Mouse (Mus musculus) hematopoietic stem cell, adult 5-6 weeks (primary cell): ENCODE data around the gene Nudt5. TPM values are rescaled to one million over a fixed set of nuclear protein-coding genes. Genes with fewer than 3 reads are reported as not detected.
"Not testable (repeated sequence)": the region's sequence is repeated elsewhere in the genome, so short reads cannot be mapped to it uniquely, and the experiment has no call there.

Experiments
- ATAC-seq, 2 experiments: fragments of 125-278 bp in 1 of 2; replicated peaks in 1 of 2; 2 replicates each; pipeline ENCODE4 v1.8.0; 2016 to 2017; ENCODE audit warnings: inconsistent platforms in 2 of 2, mild to moderate bottlenecking in 2 of 2, moderate number of reproducible peaks in 2 of 2, low read depth in 1 of 2, moderate TSS enrichment in 1 of 2; ENCODE audit not compliant: low FRiP score in 2 of 2, poor library complexity in 2 of 2, severe bottlenecking in 2 of 2, insufficient read depth in 1 of 2, low TSS enrichment in 1 of 2
- total RNA-seq: library from RNA; stranded (forward); fragments of 172-1452, 232-1000 nt; gene quantifications from 2 replicates; pipeline ENCODE4 v1.2.3, GENCODE M21; 2017

Nudt5 gene
- 53.1 and 54.3 TPM in 2 replicates for total RNA-seq

- ATAC-seq = peak; percentile 97 to 98
These were observed at the start of gene Nudt5, which contains the start of gene Cdc123 for GRCm38 (mm10) chr2:5844873-5845631. Gene Nudt5 (plus strand): TSS chr2:5845019. Gene Cdc123 (minus strand): TSS chr2:5845164.

GRCm38 (mm10) chr2:5797816-5798672 lies 46.8 kb upstream of the Nudt5 start:
- no peak for ATAC-seq

- peak; percentile 78 to 79 for ATAC-seq
These were observed 43.6 kb upstream of the Nudt5 start for GRCm38 (mm10) chr2:5801182-5801640.

DNA sequence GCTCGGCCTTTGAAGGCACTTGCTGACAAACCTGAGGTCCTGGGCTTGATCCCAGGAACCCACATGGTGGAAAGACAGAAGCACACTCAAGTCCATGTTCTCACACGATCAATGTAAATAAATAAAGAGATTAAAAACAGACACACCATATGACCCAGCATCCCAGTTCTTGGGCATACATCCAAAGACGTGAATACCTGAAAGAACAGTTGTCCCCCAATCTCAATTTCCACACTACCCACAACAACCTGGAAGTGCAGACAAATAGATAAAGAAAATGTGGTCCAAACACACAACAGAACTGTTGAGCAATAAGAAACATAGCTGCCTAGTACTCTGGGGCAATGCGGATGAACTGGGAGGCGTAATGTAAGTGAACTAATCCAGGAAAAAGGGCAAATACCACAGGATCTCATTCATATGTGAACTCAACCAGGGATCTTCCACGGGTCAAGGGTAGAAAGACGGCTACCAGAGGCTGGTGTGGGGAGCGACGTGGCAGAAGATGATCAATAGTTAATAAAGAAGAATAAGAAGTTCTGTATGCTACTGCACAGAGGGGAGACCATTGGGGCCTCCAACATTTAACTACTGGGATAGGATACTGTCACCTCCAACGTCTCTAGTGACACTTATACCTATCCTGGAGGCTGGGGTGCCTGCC lies 42.8 kb upstream of the Nudt5 start:
- no peak for ATAC-seq

DNA sequence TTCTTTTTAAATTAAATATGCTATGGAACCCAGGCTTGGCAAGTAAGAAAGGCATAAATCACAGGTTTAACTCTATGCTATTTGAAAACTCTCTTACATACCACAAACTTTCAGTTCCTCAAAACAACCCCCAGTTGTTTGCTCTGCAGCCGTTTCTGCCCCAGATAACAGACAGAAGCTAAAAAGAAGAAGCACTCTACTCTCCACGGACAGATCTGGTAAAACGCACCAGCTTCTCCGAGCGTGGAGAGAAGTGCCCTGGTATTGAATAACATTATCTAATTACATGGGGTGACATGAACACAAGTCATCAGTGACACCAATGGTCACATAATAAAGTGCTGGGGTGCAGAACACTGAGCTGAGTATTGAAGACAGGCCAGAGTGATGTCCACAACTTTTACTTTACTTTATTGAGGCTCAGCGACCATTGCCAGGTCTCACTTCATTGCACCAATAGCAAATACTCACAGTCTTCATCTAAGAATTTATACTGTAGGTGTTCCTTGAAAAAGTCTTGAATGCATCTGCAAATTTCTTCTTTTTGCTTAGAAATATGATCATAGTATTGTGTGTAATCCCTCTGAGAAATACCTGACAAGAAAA lies 40.3 kb upstream of the Nudt5 start:
- ATAC-seq = peak; percentile 59 to 72

DNA sequence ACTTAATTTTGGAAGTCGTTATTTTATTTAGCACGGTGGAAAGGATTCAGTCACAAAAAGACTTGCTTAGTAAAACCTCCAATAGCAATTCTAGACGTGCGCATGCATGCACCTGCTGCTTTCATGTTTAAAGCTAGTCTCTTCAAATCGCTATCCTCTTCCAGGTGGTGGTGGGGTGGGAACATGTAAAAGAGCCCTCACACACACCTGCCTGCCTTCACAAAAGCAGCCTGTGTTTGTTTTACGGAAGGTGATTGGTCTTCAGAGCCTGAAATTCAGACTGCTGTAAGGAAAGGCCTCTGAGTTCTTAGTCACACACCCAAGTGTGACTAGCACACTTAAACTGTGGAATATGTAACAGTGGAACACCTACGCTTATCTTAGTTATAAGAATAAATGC lies 39.6 kb upstream of the Nudt5 start:
- ATAC-seq = no peak

GRCm38 (mm10) chr2:5806201-5806600 lies 38.6 kb upstream of the Nudt5 start:
- not testable (repeated sequence) for ATAC-seq

DNA sequence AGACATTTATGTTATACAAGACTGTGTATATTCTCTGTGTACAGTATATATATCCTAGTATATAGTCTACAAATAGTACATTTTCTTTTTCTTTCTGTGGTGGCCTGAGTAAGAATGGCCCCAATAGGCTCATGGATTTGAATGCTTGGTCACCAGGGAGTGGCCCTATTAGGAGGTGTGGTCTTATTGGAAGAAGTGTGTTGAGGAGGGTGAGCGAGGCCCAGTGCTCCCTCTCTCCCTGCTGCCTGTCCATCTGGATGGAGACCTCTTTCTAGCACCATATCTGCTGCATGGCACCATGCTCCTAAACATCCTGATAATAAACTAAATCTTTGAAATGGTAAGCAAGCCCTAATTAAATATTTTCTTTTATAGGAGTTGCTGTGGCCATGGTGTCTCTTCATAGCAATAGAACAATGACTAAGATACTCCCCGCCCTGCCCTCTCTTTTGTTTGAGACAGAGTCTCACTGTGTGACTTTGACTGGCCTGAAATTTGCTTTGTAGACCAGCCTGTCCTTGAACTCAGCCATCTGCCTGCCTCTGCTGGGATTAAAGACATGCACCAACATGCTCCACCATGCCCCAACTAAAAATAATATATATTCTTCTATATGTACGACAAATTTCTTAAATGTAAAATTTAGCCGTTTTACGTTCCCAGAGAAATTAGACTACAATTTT lies 34.6 kb upstream of the Nudt5 start:
- ATAC-seq = no peak

- no peak for ATAC-seq
These were observed 33.5 kb upstream of the Nudt5 start for GRCm38 (mm10) chr2:5811235-5811782.

DNA sequence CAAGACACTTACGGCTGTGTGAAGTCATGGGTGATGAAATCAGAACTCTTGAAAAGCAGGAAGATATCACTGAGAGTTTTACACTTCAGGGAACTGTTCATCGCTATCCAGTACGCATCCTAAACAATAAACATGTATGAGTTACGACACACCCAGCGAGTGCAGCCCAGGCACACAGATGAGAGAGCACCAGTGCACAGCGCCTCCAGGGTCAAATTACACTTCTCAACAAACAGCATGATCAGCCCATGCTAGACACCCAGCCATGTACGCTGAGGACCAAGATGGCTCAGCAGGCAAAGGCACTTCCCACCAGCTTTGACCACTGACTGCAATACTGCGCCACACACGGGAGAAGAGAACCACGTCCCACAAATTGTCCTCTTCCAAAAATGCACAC lies 23.6 kb upstream of the Nudt5 start:
- no peak for ATAC-seq

DNA sequence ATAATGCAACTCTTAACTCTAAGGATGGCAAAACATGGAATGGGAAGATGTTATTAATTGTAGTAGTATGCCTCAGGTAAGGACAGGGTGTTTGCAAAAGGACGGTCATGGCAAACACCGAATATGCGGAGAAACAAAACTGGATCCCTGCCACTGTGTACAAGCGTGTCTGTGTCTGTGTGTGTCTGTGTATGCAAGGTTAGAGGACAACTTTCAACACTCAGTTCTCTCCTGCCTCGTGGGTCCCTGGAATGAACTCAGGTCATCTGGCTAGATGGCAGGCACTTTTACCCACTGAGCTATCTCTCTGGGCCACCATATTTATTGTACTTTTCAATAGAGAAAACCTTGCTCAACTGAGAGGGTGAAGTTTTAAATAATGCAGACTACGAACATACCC lies 22.4 kb upstream of the Nudt5 start:
- no peak for ATAC-seq

GRCm38 (mm10) chr2:5824213-5824612 lies 20.6 kb upstream of the Nudt5 start:
- ATAC-seq = no peak; a peak in 1 of 4 replicates

GRCm38 (mm10) chr2:5824685-5825084 lies 20.1 kb upstream of the Nudt5 start:
- peak; percentile 74 to 91 for ATAC-seq

DNA sequence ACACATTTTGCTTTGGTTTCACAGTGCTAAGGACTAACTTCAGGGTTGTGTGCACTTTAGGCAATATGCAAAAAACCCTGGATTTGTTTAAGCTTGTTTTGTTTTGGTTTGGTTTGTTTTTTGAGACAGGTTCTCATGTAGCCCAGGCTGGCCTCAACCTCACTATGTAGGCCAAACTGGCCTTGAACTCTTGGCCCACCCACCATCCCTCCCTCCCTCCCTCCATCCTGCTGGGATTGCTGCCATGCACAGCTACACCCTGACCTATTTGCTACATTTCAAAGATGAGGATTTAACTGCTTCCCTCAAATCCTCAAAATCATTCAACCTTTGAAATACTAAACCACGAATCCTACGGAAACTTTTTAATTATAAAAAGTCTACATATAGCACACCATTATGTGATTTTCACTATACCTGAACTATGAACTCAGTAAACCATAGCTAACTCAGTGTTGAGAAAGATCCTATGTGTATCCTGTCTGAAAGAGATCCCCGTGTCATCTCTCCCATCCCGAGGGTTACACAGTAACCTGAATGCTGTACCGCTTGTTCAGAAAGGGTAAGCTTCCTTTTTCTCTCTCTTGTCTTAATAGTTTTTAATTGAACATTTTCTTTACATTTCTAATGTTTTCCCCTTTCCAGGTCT lies 19.4 kb upstream of the Nudt5 start:
- no peak for ATAC-seq

DNA sequence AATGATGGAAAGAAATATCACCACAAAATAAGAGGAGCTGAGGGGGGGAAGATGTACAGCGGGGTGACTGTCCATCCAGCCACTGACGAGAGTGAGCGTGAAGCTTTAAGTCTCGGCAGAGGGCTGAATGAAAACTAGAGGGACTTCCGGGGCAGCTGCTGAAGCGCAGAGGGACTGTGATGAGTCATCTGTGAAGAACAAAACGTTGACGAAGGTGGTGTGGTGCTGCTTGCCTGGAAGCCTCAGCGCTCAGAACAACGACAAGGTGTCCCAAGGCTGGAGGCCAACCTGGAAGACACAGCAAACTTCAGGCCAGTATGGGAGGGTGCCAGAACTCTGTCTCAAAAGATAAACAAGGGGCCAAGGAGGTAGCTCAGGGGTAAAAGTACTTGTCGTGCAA lies 4.0 kb upstream of the Nudt5 start:
- ATAC-seq = no peak

- ATAC-seq = peak in 1 of 2 experiments; percentile 15; a peak in 2 of 4 replicates
These were observed 492 bp upstream of the Nudt5 start for GRCm38 (mm10) chr2:5844181-5844872.
